Mouse (Mus musculus): ENCODE measurements around the gene Wbp2. TPM values are rescaled to one million over a fixed set of nuclear protein-coding genes. Genes with fewer than 3 reads are reported as not detected.

Wbp2 gene
- polyA plus RNA-seq, 1 experiment from 2014 or later: 90.7 TPM

- Histone ChIP-seq H3K27me3 (no peaks in the 10 kb centered on the region), H3K27ac (no peak overlapping the region), H3K9ac (no peak overlapping the region; the same call in 1 of the 2 replicates), H3K4me2 (replicated peaks) (no peak overlapping the region), H3K4me1 (peaks cover 19% of the 10 kb centered on the region), H3K36me3 (peaks cover 52% of the 10 kb centered on the region), H3K9me3 (replicated peaks) (no peaks in the 10 kb centered on the region; the same call in 1 of the 2 replicates), H3K4me3 (no peak overlapping the region)
- WGBS: 72% methylated on average over 10 of the region's 10 CpGs
- no peak for ATAC-seq (ENCODE audit: low FRiP score)
Observed at GRCm38 (mm10) chr11:116079511-116079910, 7.3 kb downstream of the Wbp2 start.

GRCm38 (mm10) chr11:116078676-116079320, 8.0 kb downstream of the Wbp2 start:
- peaks cover 19% of the 10 kb centered on the region for H3K4me1 ChIP-seq

GRCm38 (mm10) chr11:116078221-116078620, 8.6 kb downstream of the Wbp2 start:
- peak overlapping the region; percentile 55 for H3K4me2 ChIP-seq (replicated peaks)
- WGBS: 11% methylated on average over 16 of the region's 16 CpGs
- H3K36me3 ChIP-seq: peaks cover 41% of the 10 kb centered on the region
- peaks cover 19% of the 10 kb centered on the region for H3K4me1 ChIP-seq
- peak overlapping the region; percentile 63 for H3K9ac ChIP-seq
- peak overlapping the region; percentile 71; the same call in 1 of the 2 replicates for H3K27ac ChIP-seq
- ATAC-seq (ENCODE audit: low FRiP score): peak; percentile 47
- H3K9me3 ChIP-seq (replicated peaks): no peaks in the 10 kb centered on the region; the same call in 1 of the 2 replicates
- H3K27me3 ChIP-seq: no peaks in the 10 kb centered on the region
- H3K4me3 ChIP-seq: peak overlapping the region; percentile 24

More at GRCm38 (mm10) chr11:116078676-116079320, 8.0 kb downstream of the Wbp2 start:
- WGBS: 18% methylated on average over 10 of the region's 10 CpGs
- Histone ChIP-seq H3K9ac (peak overlapping the region; percentile 40; the same call in 1 of the 2 replicates), H3K36me3 (peaks cover 46% of the 10 kb centered on the region), H3K27me3 (no peaks in the 10 kb centered on the region), H3K27ac (peak overlapping the region; percentile 62), H3K9me3 (replicated peaks) (no peaks in the 10 kb centered on the region; the same call in 1 of the 2 replicates), H3K4me3 (no peak overlapping the region), H3K4me2 (replicated peaks) (0 out of 2 replicates have a peak overlapping the region, but pooled peaks have one; percentile 55)
- ATAC-seq (ENCODE audit: low FRiP score): no peak

- Histone ChIP-seq H3K9ac (peak within 1 kb of the TSS; percentile 63), H3K4me1 (peaks cover 19% of the 10 kb centered on the region), H3K27me3 (no peaks in the 10 kb centered on the region), H3K4me3 (peak within 1 kb of the TSS; percentile 24), H3K9me3 (replicated peaks) (no peaks in the 10 kb centered on the region; the same call in 1 of the 2 replicates), H3K4me2 (replicated peaks) (peak within 1 kb of the TSS; percentile 55), H3K27ac (peak within 1 kb of the TSS; percentile 71), H3K36me3 (peaks cover 37% of the 10 kb centered on the region)
- no peak for ATAC-seq (ENCODE audit: low FRiP score)
- WGBS: 67% methylated on average over 22 of the region's 22 CpGs
Observed at GRCm38 (mm10) chr11:116077446-116078204, 9.2 kb downstream of the Wbp2 start, which contains the start of gene Unc13d. Gene Unc13d (minus strand): TSS chr11:116077961.

- Histone ChIP-seq H3K9me3 (replicated peaks) (no peaks in the 10 kb centered on the region; the same call in 1 of the 2 replicates), H3K9ac (no peak overlapping the region), H3K36me3 (peaks cover 29% of the 10 kb centered on the region), H3K4me1 (peaks cover 19% of the 10 kb centered on the region), H3K27me3 (no peaks in the 10 kb centered on the region), H3K4me3 (no peak overlapping the region), H3K4me2 (replicated peaks) (no peak overlapping the region), H3K27ac (no peak overlapping the region)
- ATAC-seq (ENCODE audit: low FRiP score): no peak
- WGBS: 82% methylated on average over 7 of the region's 7 CpGs
Observed at GRCm38 (mm10) chr11:116076836-116077235, 10.0 kb downstream of the Wbp2 start.

- Histone ChIP-seq H3K9me3 (replicated peaks) (no peaks in the 10 kb centered on the region; the same call in 1 of the 2 replicates), H3K9ac (no peak overlapping the region), H3K36me3 (peaks cover 23% of the 10 kb centered on the region), H3K4me1 (peaks cover 19% of the 10 kb centered on the region), H3K4me3 (no peak overlapping the region), H3K4me2 (replicated peaks) (no peak overlapping the region), H3K27ac (no peak overlapping the region), H3K27me3 (no peaks in the 10 kb centered on the region)
- 63% methylated on average over 7 of the region's 7 CpGs for WGBS
- no peak for ATAC-seq (ENCODE audit: low FRiP score)
Observed at GRCm38 (mm10) chr11:116076266-116076540, 10.6 kb downstream of the Wbp2 start.

- Histone ChIP-seq H3K36me3 (peaks cover 18% of the 10 kb centered on the region), H3K4me1 (peaks cover 19% of the 10 kb centered on the region), H3K4me2 (replicated peaks) (no peak overlapping the region), H3K9me3 (replicated peaks) (no peaks in the 10 kb centered on the region), H3K9ac (no peak overlapping the region), H3K4me3 (no peak overlapping the region), H3K27me3 (no peaks in the 10 kb centered on the region), H3K27ac (no peak overlapping the region)
- 57% methylated on average over 20 of the region's 20 CpGs for WGBS
- ATAC-seq (ENCODE audit: low FRiP score): no peak
Observed at GRCm38 (mm10) chr11:116075539-116076265, 11.1 kb downstream of the Wbp2 start.

- no peak overlapping the region for H3K27ac ChIP-seq
- no peaks in the 10 kb centered on the region for H3K9me3 ChIP-seq (replicated peaks)
- H3K4me2 ChIP-seq (replicated peaks): no peak overlapping the region
- no peak for ATAC-seq (ENCODE audit: low FRiP score)
- WGBS: 63% methylated on average over 7 of the region's 7 CpGs
- H3K36me3 ChIP-seq: peaks cover 6% of the 10 kb centered on the region
- H3K9ac ChIP-seq: no peak overlapping the region
- no peak overlapping the region for H3K4me3 ChIP-seq
- peaks cover 19% of the 10 kb centered on the region for H3K4me1 ChIP-seq
- no peaks in the 10 kb centered on the region for H3K27me3 ChIP-seq
Observed at GRCm38 (mm10) chr11:116074436-116074991, 12.3 kb downstream of the Wbp2 start.

GRCm38 (mm10) chr11:116072608-116073007, 14.2 kb downstream of the Wbp2 start:
- no peak overlapping the region for H3K4me3 ChIP-seq
- peaks cover 3% of the 10 kb centered on the region for H3K4me1 ChIP-seq
- ATAC-seq (ENCODE audit: low FRiP score): no peak
- no peaks in the 10 kb centered on the region for H3K36me3 ChIP-seq
- no peaks in the 10 kb centered on the region for H3K27me3 ChIP-seq
- no peak overlapping the region; the same call in 1 of the 2 replicates for H3K9ac ChIP-seq
- H3K27ac ChIP-seq: no peak overlapping the region
- 82% methylated on average over 3 of the region's 3 CpGs for WGBS
- H3K9me3 ChIP-seq (replicated peaks): no peaks in the 10 kb centered on the region
- H3K4me2 ChIP-seq (replicated peaks): no peak overlapping the region

- H3K9ac ChIP-seq: no peak overlapping the region
- no peak for ATAC-seq (ENCODE audit: low FRiP score)
- no peaks in the 10 kb centered on the region for H3K36me3 ChIP-seq
- H3K27me3 ChIP-seq: no peaks in the 10 kb centered on the region
- no peak overlapping the region for H3K4me2 ChIP-seq (replicated peaks)
- H3K9me3 ChIP-seq (replicated peaks): no peaks in the 10 kb centered on the region
- H3K4me3 ChIP-seq: no peak overlapping the region
- WGBS: 63% methylated on average over 5 of the region's 5 CpGs
- no peak overlapping the region for H3K27ac ChIP-seq
- H3K4me1 ChIP-seq: no peaks in the 10 kb centered on the region
Observed at GRCm38 (mm10) chr11:116071510-116071909, 15.3 kb downstream of the Wbp2 start.

- 88% methylated on average over 12 of the region's 12 CpGs for WGBS
- ATAC-seq (ENCODE audit: low FRiP score): no peak
Observed at GRCm38 (mm10) chr11:116065345-116065744, 21.4 kb downstream of the Wbp2 start.

More at GRCm38 (mm10) chr11:116065345-116065744, 21.4 kb downstream of the Wbp2 start:
- H3K27me3 ChIP-seq: no peaks in the 10 kb centered on the region
- H3K27ac ChIP-seq: no peak overlapping the region
- 0 out of 2 replicates have a peak, but pooled peaks cover 4% of the 10 kb centered on the region for H3K4me1 ChIP-seq
- no peak overlapping the region for H3K9ac ChIP-seq
- H3K4me3 ChIP-seq: no peak overlapping the region
- no peak overlapping the region for H3K4me2 ChIP-seq (replicated peaks)
- H3K9me3 ChIP-seq (replicated peaks): no peaks in the 10 kb centered on the region
- H3K36me3 ChIP-seq: peaks cover 20% of the 10 kb centered on the region
